Mouse (Mus musculus): ENCODE data around the gene Slc25a43. TPM values are rescaled to one million over a fixed set of nuclear protein-coding genes. Genes with fewer than 3 reads are reported as not detected.
A peak's percentile ranks its signal among the peaks of the same experiment; 100 is the strongest.

Slc25a43 gene
- polyA plus RNA-seq, 1 experiment from 2014 or later, result 1.2 TPM

GRCm38 (mm10) chrX:36758566-36758965, 15.1 kb downstream of the Slc25a43 start:
- 70% methylated on average over 6 of the region's 6 CpGs for WGBS
- Histone ChIP-seq H3K4me2 (replicated peaks) (no peak overlapping the region), H3K27me3 (no peaks in the 10 kb centered on the region), H3K9ac (no peak overlapping the region), H3K9me3 (replicated peaks) (no peaks in the 10 kb centered on the region), H3K4me3 (no peak overlapping the region), H3K27ac (no peak overlapping the region), H3K4me1 (no peaks in the 10 kb centered on the region), H3K36me3 (no peaks in the 10 kb centered on the region)
- ATAC-seq (ENCODE audit: low FRiP score), result no peak

GRCm38 (mm10) chrX:36760946-36761635, 17.6 kb downstream of the Slc25a43 start:
- WGBS, result 35% methylated on average over 6 of the region's 6 CpGs
- peak; percentile 49 for ATAC-seq (ENCODE audit: low FRiP score)

GRCm38 (mm10) chrX:36762289-36762688, 18.8 kb downstream of the Slc25a43 start:
- Histone ChIP-seq H3K4me2 (replicated peaks) (no peak overlapping the region), H3K27me3 (no peaks in the 10 kb centered on the region), H3K9me3 (replicated peaks) (no peaks in the 10 kb centered on the region), H3K9ac (no peak overlapping the region), H3K4me3 (no peak overlapping the region), H3K4me1 (no peaks in the 10 kb centered on the region), H3K27ac (peak overlapping the region; percentile 79; the same call in 1 of the 2 replicates), H3K36me3 (no peaks in the 10 kb centered on the region)
- ATAC-seq (ENCODE audit: low FRiP score), result no peak
- WGBS, result 68% methylated on average over 5 of the region's 5 CpGs

More at GRCm38 (mm10) chrX:36760946-36761635, 17.6 kb downstream of the Slc25a43 start:
- H3K27me3 ChIP-seq, result no peaks in the 10 kb centered on the region
- peak overlapping the region; percentile 79 for H3K27ac ChIP-seq
- H3K9ac ChIP-seq, result no peak overlapping the region
- no peak overlapping the region for H3K4me2 ChIP-seq (replicated peaks)
- H3K36me3 ChIP-seq, result no peaks in the 10 kb centered on the region
- no peak overlapping the region for H3K4me3 ChIP-seq
- H3K9me3 ChIP-seq (replicated peaks), result no peaks in the 10 kb centered on the region
- no peaks in the 10 kb centered on the region for H3K4me1 ChIP-seq

GRCm38 (mm10) chrX:36762894-36763293, 19.4 kb downstream of the Slc25a43 start:
- Histone ChIP-seq H3K9me3 (replicated peaks) (no peaks in the 10 kb centered on the region), H3K4me3 (no peak overlapping the region), H3K9ac (no peak overlapping the region), H3K36me3 (no peaks in the 10 kb centered on the region), H3K4me2 (replicated peaks) (no peak overlapping the region), H3K27me3 (no peaks in the 10 kb centered on the region), H3K27ac (peak overlapping the region; percentile 75), H3K4me1 (no peaks in the 10 kb centered on the region)
- WGBS, result 64% methylated on average over 4 of the region's 4 CpGs
- ATAC-seq (ENCODE audit: low FRiP score), result no peak

- ATAC-seq (ENCODE audit: low FRiP score), result peak; percentile 66
- Histone ChIP-seq H3K4me3 (no peak overlapping the region), H3K4me1 (no peaks in the 10 kb centered on the region), H3K9ac (no peak overlapping the region), H3K4me2 (replicated peaks) (no peak overlapping the region), H3K27me3 (no peaks in the 10 kb centered on the region), H3K36me3 (no peaks in the 10 kb centered on the region), H3K9me3 (replicated peaks) (no peaks in the 10 kb centered on the region), H3K27ac (peak overlapping the region; percentile 75)
- 47% methylated on average over 11 of the region's 11 CpGs for WGBS
Measured at GRCm38 (mm10) chrX:36763298-36763933, 20.0 kb downstream of the Slc25a43 start.

- H3K4me3 ChIP-seq, result no peak overlapping the region
- H3K4me2 ChIP-seq (replicated peaks), result no peak overlapping the region
- no peaks in the 10 kb centered on the region for H3K36me3 ChIP-seq
- 29% methylated on average over 2 of the region's 2 CpGs for WGBS
- no peaks in the 10 kb centered on the region for H3K27me3 ChIP-seq
- no peaks in the 10 kb centered on the region for H3K9me3 ChIP-seq (replicated peaks)
- ATAC-seq (ENCODE audit: low FRiP score), result no peak
- H3K4me1 ChIP-seq, result no peaks in the 10 kb centered on the region
- peak overlapping the region; percentile 80 for H3K27ac ChIP-seq
- no peak overlapping the region for H3K9ac ChIP-seq
Measured at GRCm38 (mm10) chrX:36763934-36764317, 20.5 kb downstream of the Slc25a43 start.

- H3K9me3 ChIP-seq (replicated peaks), result no peaks in the 10 kb centered on the region
- H3K9ac ChIP-seq, result no peak overlapping the region
- H3K27ac ChIP-seq, result no peak overlapping the region
- no peak overlapping the region for H3K4me2 ChIP-seq (replicated peaks)
- no peak overlapping the region for H3K4me3 ChIP-seq
- 72% methylated on average over 5 of the region's 5 CpGs for WGBS
- H3K4me1 ChIP-seq, result no peaks in the 10 kb centered on the region
- ATAC-seq (ENCODE audit: low FRiP score), result no peak
- H3K27me3 ChIP-seq, result no peaks in the 10 kb centered on the region
- no peaks in the 10 kb centered on the region for H3K36me3 ChIP-seq
Measured at GRCm38 (mm10) chrX:36767386-36767785, 23.9 kb downstream of the Slc25a43 start.

GRCm38 (mm10) chrX:36772591-36772990, 29.1 kb downstream of the Slc25a43 start:
- Histone ChIP-seq H3K9ac (no peak overlapping the region), H3K27me3 (no peaks in the 10 kb centered on the region), H3K4me3 (no peak overlapping the region), H3K36me3 (no peaks in the 10 kb centered on the region), H3K4me2 (replicated peaks) (no peak overlapping the region), H3K27ac (no peak overlapping the region), H3K9me3 (replicated peaks) (no peaks in the 10 kb centered on the region), H3K4me1 (no peaks in the 10 kb centered on the region)
- no peak for ATAC-seq (ENCODE audit: low FRiP score)
- WGBS, result 79% methylated on average over 6 of the region's 6 CpGs

- WGBS, result 84% methylated on average over 5 of the region's 5 CpGs
- ATAC-seq (ENCODE audit: low FRiP score), result no peak
Measured at GRCm38 (mm10) chrX:36775520-36775919, 32.1 kb downstream of the Slc25a43 start.

GRCm38 (mm10) chrX:36777694-36778093, 34.2 kb downstream of the Slc25a43 start:
- Histone ChIP-seq H3K27ac (no peak overlapping the region), H3K9ac (no peak overlapping the region), H3K4me3 (no peak overlapping the region), H3K36me3 (no peaks in the 10 kb centered on the region), H3K4me1 (no peaks in the 10 kb centered on the region), H3K4me2 (replicated peaks) (no peak overlapping the region), H3K27me3 (no peaks in the 10 kb centered on the region), H3K9me3 (replicated peaks) (no peaks in the 10 kb centered on the region)
- ATAC-seq (ENCODE audit: low FRiP score), result no peak
- 69% methylated on average over 4 of the region's 4 CpGs for WGBS

More at GRCm38 (mm10) chrX:36775520-36775919, 32.1 kb downstream of the Slc25a43 start:
- H3K4me1 ChIP-seq, result no peaks in the 10 kb centered on the region
- no peak overlapping the region for H3K4me2 ChIP-seq (replicated peaks)
- no peaks in the 10 kb centered on the region for H3K36me3 ChIP-seq
- H3K4me3 ChIP-seq, result no peak overlapping the region
- no peaks in the 10 kb centered on the region for H3K27me3 ChIP-seq
- H3K9me3 ChIP-seq (replicated peaks), result no peaks in the 10 kb centered on the region
- H3K9ac ChIP-seq, result no peak overlapping the region
- H3K27ac ChIP-seq, result no peak overlapping the region

GRCm38 (mm10) chrX:36789360-36789759, 45.9 kb downstream of the Slc25a43 start:
- Histone ChIP-seq H3K4me2 (replicated peaks) (no peak overlapping the region), H3K9ac (no peak overlapping the region), H3K27ac (no peak overlapping the region), H3K27me3 (no peaks in the 10 kb centered on the region), H3K4me1 (no peaks in the 10 kb centered on the region), H3K4me3 (no peak overlapping the region), H3K36me3 (no peaks in the 10 kb centered on the region), H3K9me3 (replicated peaks) (no peaks in the 10 kb centered on the region)
- WGBS, result 61% methylated on average over 4 of the region's 4 CpGs
- no peak for ATAC-seq (ENCODE audit: low FRiP score)

- no peaks in the 10 kb centered on the region for H3K9me3 ChIP-seq (replicated peaks)
- H3K27me3 ChIP-seq, result no peaks in the 10 kb centered on the region
- 65% methylated on average over 5 of the region's 5 CpGs for WGBS
- H3K36me3 ChIP-seq, result peaks cover 7% of the 10 kb centered on the region; the same call in 1 of the 2 replicates
- H3K4me2 ChIP-seq (replicated peaks), result no peak overlapping the region
- no peak overlapping the region for H3K4me3 ChIP-seq
- H3K9ac ChIP-seq, result no peak overlapping the region
- H3K4me1 ChIP-seq, result peaks cover 3% of the 10 kb centered on the region; the same call in 1 of the 2 replicates
- ATAC-seq (ENCODE audit: low FRiP score), result no peak
- H3K27ac ChIP-seq, result no peak overlapping the region
Measured at GRCm38 (mm10) chrX:36794571-36794970, 51.1 kb downstream of the Slc25a43 start.

Data from hindbrain, embryonic 12.5 days (tissue).